Mouse (Mus musculus) fibroblast of lung, adult 2 months (primary cell): ENCODE measurements around the gene B830017H08Rik.
A peak's percentile ranks its signal among the peaks of the same experiment; 100 is the strongest.

ENCODE experiments used
- DNase-seq: peaks from one replicate; pipeline ENCODE4 v3.0.0-alpha.2; 2011; ENCODE audit warnings: low read depth

Gene B830017H08Rik

DNA sequence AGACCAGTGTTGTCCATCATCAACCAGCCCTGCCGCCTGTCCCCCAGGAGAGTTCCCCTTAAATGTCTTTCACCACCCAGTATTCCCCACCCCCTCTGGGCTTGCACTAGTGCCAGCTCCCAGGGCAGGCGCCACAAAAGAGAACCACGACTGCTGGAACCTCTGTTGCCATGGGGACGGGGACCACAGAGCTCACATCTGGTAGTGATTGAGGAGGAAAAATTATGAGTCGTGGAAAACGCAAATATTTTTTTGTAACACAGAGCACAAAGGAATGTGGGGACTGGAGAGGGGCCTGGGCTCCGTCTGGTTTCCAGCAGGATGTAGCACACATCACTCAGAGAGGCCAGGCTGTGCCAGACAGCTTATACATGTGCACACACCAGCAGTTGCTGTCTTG is 23.2 kb upstream of the B830017H08Rik start:
- peak; percentile 89 for DNase-seq

DNA sequence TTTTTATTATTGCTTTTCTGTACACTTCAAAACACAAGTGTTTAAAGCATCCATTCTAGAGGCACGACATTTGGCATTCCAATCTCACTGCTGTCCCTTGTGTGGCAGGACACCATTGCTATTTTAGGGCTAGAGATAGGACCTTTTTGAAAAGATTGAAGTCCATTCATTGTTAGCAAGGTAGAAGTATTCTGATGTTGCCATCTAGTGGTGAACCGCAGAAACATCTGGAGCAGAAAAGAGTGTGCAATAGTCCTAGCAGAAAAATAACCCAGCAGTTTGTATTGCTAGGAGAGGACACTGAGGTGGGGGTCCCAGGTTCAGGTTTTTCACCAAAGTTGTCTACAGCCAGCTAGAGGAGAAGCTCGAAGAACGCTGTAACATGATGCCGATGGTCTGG is 20.8 kb upstream of the B830017H08Rik start:
- DNase-seq = no peak

DNA sequence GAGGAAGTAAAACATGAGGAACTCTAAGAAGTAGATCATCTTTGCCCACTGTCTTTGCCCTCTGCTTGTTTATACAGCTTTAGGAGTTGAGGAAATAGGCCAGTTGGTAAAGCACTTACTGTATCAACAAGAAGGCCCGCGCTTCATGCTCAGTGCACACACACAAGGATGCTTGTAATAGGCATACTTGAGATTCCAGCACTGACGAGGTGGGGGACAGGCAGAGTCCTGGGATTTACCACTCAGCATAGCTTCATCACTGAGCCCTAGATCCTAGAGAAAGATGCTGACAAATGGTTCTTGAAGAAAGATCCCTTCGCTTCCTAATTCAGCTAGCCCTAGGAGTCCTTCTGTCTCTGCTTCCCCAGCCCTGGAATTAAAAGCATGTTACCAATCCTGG is 19.7 kb upstream of the B830017H08Rik start:
- DNase-seq = no peak

DNA sequence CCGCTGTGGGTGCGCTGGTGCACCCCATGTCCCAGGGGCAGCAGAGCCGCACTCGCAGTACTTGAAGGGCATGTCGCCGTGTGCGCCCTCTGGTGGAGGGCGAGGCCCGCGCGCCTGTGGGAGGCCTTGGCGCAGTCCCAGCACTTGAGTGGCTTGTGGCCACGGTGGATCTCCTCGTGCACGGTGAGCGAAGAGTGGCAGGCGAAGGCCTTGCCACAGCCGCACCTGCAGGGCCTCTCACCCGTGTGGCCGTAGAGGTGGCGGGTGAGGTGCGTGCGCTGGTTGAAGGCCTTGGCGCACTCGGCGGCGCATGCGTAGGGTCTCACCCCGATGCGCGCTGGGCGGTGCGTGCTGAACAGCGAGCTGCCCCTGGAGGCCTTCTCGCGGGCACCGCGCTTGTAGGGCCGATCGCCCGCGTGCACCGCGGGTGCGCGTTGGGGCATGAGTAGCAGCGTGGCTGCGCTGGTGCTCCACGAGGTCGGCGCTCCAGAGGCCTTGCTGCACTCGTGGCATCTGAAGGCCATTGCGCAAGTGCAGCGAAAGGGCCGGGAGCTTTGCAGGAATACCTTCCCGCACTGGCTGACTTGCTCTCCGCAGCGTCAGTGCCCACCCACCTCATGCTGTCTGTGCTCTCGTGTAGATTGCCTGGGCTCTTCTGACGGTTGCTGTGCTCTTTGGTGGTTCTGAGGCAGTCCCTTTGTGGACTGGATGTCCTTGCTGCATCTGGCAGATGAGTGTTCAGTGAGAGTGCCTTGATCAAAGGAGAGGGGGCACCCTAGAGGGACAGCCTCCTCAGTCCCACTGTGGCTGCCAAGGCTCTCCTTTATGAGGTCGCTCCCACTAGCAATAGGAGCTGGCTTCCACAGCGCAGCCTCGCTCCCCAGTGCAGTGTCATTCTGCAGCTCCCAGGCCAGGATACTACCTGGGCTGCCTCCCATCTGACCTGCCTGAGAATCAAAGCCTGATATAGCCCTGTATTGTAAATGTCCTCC is 17.2 kb upstream of the B830017H08Rik start:
- no peak for DNase-seq

DNA sequence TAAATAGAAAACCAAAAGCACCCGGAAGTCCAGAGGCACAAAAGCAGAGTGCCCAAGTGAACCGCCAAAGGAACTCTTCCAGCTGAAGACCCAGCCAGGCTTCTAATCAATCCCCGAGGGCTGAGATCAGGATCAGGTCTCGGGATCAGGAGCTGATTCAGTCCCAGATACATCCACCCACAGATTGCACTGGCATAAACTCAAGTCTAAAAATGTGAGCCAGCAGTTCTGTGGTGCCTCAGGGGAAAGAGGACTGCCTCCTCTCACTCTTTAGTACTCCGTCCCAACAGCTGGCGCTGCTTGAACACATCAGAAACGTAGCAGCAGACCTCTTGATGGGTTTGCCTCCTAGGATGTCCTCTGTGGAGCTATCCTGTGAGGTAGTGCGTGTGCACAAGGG is 16.4 kb upstream of the B830017H08Rik start:
- no peak for DNase-seq

DNA sequence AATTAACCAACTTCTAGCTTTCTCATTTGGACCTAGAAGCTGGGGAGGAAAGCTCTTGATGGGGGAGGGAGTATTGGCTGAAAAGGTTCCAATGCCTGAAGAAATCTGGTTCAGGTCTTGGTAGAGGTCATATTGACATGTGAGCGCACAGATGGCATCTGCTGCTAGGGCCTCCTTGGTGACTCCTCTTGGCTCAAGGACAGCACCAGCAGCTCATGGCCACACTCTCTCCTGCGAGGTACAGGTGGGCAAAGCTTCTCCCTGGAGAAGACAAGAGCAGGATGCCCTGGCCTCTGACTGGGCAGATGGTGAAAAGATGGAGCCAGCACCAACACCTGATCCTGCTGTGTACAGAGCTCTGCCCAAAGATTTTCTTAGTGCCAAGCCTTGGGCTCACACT is 6.4 kb upstream of the B830017H08Rik start:
- no peak for DNase-seq

DNA sequence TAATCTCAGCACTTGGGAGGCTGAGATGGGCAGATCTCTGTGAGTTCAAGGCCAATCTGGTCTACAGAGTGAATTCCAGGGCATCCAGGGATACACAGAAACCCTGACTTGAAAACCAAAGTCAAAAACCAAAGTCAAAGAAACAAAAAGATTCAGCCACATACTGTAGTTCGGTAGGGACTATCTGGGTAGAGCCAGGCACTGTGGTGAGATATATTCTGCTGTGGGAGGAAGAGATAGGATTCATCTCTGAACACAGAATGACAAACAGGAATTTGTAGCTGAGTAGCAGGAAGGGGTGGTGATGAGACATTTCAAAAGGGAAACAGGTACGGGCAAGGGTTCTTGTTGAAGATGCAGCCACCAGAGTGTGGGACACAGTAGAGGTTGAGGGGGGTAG is 4.7 kb upstream of the B830017H08Rik start:
- no peak for DNase-seq

DNA sequence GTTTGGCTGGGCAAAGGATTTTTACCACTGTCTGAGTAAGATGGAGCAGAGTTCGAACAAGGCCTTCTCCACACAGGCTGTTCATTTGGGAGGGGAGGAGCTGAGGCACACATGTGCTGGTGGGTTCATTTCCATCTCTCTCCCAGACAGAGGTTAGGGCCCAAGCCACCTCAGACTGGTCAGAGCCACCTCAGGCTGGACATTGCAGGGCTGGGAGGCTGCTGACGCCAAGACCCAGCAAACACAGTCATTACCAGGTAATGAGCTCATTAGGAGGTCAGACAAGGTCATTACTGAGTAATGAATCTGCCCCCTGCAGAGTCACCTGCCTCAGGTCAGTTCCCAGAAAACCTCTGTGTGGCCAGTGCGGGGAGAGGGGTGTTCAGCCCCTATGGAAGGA is 4.1 kb upstream of the B830017H08Rik start:
- no peak for DNase-seq

GRCm38 (mm10) chr16:17830385-17831178 is 2.3 kb upstream of the B830017H08Rik start:
- no peak for DNase-seq

DNA sequence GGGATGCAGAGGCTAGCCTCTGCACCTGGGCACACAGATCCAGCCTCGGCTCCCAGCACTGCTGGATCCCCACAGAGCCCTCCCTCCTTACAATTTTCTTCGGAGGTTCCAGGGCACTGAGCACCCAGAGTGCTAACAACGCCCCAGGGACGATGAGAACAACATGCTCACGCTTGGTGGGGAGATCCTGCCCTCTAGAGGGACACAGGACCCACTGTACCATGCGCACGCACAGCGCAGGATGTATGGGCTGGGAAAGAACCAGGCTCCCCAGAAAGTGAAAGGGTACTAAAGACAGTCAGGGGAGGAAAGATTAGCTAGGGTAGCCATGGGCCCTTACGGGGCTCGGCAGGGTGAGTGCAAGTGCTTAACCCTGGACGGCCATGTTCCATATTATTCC is 1.1 kb upstream of the B830017H08Rik start:
- DNase-seq = no peak

DNA sequence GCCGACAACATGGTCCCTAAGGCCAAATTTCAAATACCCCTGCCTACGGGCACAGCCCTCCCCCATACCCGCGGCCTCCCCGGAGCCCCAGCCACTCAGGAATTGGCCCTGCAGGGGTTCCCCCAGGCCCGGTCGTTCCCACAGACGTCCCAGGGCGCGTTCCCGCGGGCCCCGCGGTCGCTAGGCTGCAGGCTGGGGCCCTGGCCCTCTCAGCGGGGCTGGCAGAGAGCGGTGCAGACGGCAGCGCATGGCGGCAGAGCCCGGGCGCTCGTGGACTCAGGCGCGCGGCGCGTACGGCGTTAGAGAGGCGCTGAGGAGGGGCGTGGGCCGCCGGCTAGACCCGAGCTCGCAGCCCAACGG is 380 bp downstream of the B830017H08Rik start:
- no peak for DNase-seq

- no peak for DNase-seq
These were observed 919 bp downstream of the B830017H08Rik start for GRCm38 (mm10) chr16:17833681-17834399.

DNA sequence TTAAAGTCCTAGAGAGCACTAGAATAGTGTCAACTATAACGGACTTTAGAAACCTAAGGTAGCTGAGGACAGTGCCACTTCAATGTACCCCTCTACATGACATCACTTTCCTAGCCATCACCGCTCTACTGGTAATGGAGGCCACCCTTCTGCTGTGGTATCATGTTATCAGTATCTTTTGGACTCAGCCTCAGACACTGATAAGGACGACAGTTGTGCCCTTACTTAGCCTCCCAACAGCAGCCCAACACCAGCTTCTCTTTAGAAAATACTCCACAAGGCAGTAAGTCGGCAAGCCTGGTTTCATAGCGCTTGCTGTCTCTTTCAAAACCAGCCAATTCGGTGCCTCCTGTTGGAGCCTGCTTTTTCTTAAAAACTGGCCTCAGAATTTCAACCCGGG is 1.6 kb downstream of the B830017H08Rik start:
- DNase-seq = no peak

DNA sequence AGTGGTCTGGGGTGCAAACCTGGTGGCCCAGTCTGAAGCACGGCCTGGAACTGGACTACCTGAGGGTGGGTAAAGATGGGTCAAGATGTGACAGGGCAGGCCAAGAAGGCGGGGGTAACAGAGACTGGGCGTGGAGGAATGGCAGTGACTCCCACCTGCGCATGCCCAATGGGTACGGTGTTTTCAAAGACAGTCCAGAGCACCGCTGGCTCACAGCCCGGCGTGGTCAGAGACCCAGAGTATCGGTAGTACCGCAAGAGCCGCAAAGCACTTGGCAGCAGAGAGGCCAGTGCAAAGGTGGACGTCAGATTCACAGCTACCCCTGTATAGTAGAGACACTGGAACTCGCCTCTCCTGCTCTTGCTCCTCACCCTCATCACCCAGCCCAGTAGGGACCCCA is 2.6 kb downstream of the B830017H08Rik start:
- no peak for DNase-seq

DNA sequence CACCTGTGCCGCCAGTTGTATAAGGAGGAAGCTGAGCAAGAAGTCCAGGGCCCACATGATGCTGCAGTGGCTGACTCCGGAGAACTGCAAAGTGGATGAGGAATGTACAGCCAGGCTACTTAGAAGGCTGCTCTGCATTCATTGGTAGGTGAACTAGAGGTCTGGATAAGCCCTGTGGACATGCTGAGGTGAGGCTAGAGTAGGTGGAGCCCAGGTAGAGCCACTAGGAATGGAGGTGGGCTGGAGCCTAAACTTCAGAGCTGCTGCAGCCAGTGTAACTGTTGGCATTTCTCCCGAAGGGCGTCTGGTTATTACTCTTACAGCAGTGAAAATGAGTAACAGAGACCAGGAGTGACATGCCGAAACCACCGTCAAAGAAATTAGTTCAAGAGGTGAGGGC is 5.1 kb downstream of the B830017H08Rik start, which contains the start of gene Car15:
Gene Car15, minus strand, starts transcription at position 314 of the 400 bp plus-strand sequence.
- DNase-seq = no peak

- no peak for DNase-seq
These were observed 7.1 kb downstream of the B830017H08Rik start for GRCm38 (mm10) chr16:17839976-17840375.

GRCm38 (mm10) chr16:17842437-17842836 is 9.5 kb downstream of the B830017H08Rik start:
- DNase-seq = no peak

- no peak for DNase-seq
These were observed 10.9 kb downstream of the B830017H08Rik start for GRCm38 (mm10) chr16:17843701-17844365.

DNA sequence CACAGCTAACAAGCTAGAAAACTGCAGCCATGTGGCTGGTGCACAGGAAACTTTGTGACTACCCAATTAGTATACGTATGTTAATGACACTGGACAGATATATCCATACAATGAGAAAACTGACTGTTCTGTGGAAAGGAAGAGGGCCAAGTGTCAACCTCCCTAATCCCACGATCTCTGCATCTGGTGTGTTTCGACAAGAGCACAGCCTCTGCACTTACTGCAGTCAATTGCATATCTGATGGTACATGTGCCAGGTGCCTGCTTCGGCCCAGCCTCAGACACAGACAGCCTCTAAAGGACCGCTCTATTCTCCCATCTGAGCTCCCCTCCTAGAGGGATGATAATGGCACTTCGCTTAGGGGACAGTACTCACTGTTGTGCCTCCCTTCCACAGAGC is 15.5 kb downstream of the B830017H08Rik start:
- no peak for DNase-seq

- peak; percentile 12 for DNase-seq
These were observed 16.0 kb downstream of the B830017H08Rik start for GRCm38 (mm10) chr16:17848928-17849327.

GRCm38 (mm10) chr16:17849486-17849885 is 16.6 kb downstream of the B830017H08Rik start:
- DNase-seq = no peak

DNA sequence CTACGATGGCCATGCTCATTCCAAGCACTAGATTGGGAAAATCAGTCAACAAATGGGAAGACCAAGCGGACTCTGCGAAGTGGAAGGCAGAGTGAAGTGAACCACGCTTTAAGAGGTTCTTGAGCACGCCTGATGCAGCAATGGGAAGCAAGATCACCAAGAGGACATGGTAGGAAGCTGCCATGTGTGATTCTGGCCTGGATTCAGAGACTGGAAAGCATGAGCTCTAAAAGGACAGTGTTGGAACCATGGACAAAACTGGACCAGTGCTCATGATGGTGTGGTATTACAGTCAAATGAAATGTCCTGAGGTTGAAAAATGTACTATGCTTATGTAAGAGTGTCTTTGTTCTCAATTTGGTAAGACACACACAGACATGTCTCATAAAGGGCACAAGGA is 18.4 kb downstream of the B830017H08Rik start:
- DNase-seq = no peak
